Mouse (Mus musculus): ENCODE data around the gene Olfr1387. TPM values are rescaled to one million over a fixed set of nuclear protein-coding genes. Genes with fewer than 3 reads are reported as not detected.

Olfr1387 gene
- polyA plus RNA-seq (2012; rRNA removed): not detected in 2 replicates

GRCm38 (mm10) chr11:49455043-49455442 lies at the start of gene Olfr1387:
Olfr1387 (plus strand) TSS chr11:49455343.

GRCm38 (mm10) chr11:49422767-49423166 lies 32.4 kb upstream of the Olfr1387 start, which contains the start of gene Olfr1389:
Olfr1389 (plus strand) TSS chr11:49423067.

DNA sequence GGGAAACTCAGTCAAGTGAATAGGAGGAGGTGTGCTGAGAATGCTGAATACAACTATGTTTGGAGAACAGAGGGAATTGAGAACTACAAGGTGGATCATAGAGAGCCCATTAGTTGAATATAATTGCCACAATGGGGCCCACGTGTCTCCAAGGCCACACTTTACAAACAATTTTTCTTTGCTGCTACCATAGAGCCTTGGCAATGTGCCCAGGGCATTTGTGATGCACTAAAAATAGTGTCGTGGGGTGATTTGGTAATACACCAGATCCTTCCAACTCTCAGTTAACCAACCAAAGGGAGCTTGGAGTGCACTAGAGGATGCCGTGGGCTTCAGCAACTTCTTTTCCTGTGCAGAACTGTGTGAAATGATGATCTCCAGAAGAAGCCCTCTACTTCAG lies 18.7 kb upstream of the Olfr1387 start, which contains the start of gene Olfr1388:
Gene Olfr1388, plus strand, starts transcription at position 214 of the 400 bp plus-strand sequence.

GRCm38 (mm10) chr11:49464746-49465145 lies 9.6 kb downstream of the Olfr1387 start, which contains the start of gene Olfr1386:
Olfr1386 (plus strand) TSS chr11:49465046.

DNA sequence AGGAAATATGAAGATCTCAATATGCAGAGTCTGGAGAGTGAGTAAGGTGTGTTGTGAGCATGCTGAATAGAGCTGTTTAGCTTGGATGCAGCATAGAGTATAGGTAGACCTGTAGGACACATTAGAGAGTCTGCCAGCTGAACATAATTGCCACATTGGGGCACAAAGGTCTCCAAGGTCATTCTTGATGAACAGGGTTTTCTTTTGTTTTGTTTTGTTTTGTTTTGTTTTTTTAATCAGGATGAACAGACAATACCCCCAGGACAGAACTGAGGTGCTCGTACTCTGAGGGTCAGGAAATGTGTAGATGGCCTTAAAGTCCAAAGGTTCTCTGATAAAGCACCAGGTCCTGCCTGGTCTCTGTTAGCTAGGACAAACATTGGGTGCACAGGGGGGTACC lies 33.6 kb downstream of the Olfr1387 start, which contains the start of gene Olfr1385:
Gene Olfr1385, plus strand, starts transcription at position 301 of the 400 bp plus-strand sequence.

Other genes starting within 250 kb of the Olfr1387 start
- gene Mgat1, start 211.2 kb upstream of the Olfr1387 start, polyA plus RNA-seq (2012; rRNA removed): 44.3 and 46.4 TPM in 2 replicates
- 0.10 and 0.14 TPM in 2 replicates for gene Olfr1393, start 177.0 kb upstream of the Olfr1387 start, polyA plus RNA-seq (2012; rRNA removed)
- gene Olfr1392, start 170.1 kb upstream of the Olfr1387 start, polyA plus RNA-seq (2012; rRNA removed): 0.02 TPM in 2 replicates
- gene Olfr10, start 150.6 kb upstream of the Olfr1387 start, polyA plus RNA-seq (2012; rRNA removed): not detected in 2 replicates
- gene Olfr1391, start 132.6 kb upstream of the Olfr1387 start, polyA plus RNA-seq (2012; rRNA removed): not detected in 2 replicates
- not detected in 2 replicates for gene Olfr1390, start 120.2 kb upstream of the Olfr1387 start, polyA plus RNA-seq (2012; rRNA removed)
- not detected in 2 replicates for gene Olfr1389, start 32.3 kb upstream of the Olfr1387 start, polyA plus RNA-seq (2012; rRNA removed)
- gene Olfr1388, start 18.7 kb upstream of the Olfr1387 start, polyA plus RNA-seq (2012; rRNA removed): 0.05 and 0.06 TPM in 2 replicates
- not detected in 2 replicates for gene Olfr1386, start 9.7 kb downstream of the Olfr1387 start, polyA plus RNA-seq (2012; rRNA removed)
- not detected in 2 replicates for gene Olfr1385, start 33.7 kb downstream of the Olfr1387 start, polyA plus RNA-seq (2012; rRNA removed)
- gene Olfr1384, start 51.4 kb downstream of the Olfr1387 start, polyA plus RNA-seq (2012; rRNA removed): not detected in 2 replicates
- not detected in 2 replicates for gene Olfr1383, start 64.3 kb downstream of the Olfr1387 start, polyA plus RNA-seq (2012; rRNA removed)
- gene Olfr1382, start 72.9 kb downstream of the Olfr1387 start, polyA plus RNA-seq (2012; rRNA removed): not detected in 2 replicates
- not detected in 2 replicates for gene Olfr1381, start 88.1 kb downstream of the Olfr1387 start, polyA plus RNA-seq (2012; rRNA removed)
- gene Olfr1380, start 101.5 kb downstream of the Olfr1387 start, polyA plus RNA-seq (2012; rRNA removed): not detected in 2 replicates
- 3.6 and 4.3 TPM in 2 replicates for gene Flt4, start 153.9 kb downstream of the Olfr1387 start, polyA plus RNA-seq (2012; rRNA removed)
- gene Scgb3a1, start 208.3 kb downstream of the Olfr1387 start, polyA plus RNA-seq (2012; rRNA removed): 0.09 and 0.10 TPM in 2 replicates

Data from liver, embryonic 18 days (tissue).